Mouse (Mus musculus) megakaryocyte-erythroid progenitor cell, adult 5-6 weeks (primary cell): Measurements from ENCODE around the gene Gm43518. TPM values are rescaled to one million over a fixed set of nuclear protein-coding genes. Genes with fewer than 3 reads are reported as not detected.

Experiments
- ATAC-seq: replicated peaks from 2 replicates; pipeline ENCODE4 v1.8.0; 2016; ENCODE audit warnings: mild to moderate bottlenecking, inconsistent platforms; ENCODE audit not compliant: severe bottlenecking, poor library complexity, low FRiP score, low TSS enrichment
- total RNA-seq, 2 experiments: library from RNA; stranded (forward) in 1 of 2; stranded (reverse) in 1 of 2; fragments of 200-1000, 215-1000 nt in 1 of 2; fragments of >200 nt in 1 of 2; fragmentation: Nextera tagmentation in 1 of 2; gene quantifications; 2 replicates each; pipeline ENCODE4 v1.2.3; 2014 to 2017

Gene Gm43518
- total RNA-seq, 2 experiments from 2014 or later: not detected

DNA sequence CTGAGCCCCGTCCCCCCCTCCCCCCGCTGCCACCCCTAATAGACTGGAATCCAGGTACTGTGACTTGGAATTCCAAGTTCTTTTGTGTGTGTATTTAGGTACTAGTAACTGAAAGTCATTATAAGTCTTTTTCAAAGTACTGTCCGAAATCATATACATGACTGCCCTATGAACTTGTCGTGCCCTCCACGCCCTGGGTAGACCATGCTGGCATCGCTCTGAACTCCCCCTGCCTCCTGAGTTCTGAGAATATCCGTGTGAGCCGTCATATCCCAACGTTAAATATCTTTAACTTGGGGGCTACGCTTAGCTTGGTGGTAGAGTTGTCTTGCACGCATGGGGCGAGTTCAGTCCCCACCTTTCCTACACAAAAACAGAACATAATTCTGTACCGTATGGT is 3.9 kb downstream of the Gm43518 start:
- no peak for ATAC-seq

DNA sequence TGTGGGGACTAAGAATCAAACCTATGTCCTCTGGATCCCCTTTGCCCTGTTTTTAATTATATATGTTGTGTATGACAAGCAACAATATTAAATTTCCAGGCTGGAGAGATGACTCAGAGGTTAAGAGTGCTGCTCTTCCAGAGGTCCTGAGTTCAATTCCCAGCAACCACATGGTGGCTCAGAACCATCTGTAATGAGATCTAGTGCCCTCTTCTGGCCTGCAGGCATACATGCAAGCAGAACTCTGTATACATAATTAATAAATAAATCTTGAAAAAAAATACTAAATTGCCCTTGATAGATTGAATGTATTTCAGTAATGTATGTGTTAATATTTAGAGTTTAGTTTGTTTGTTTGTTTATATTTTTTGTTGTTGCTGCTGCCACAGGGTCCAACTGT is 5.7 kb downstream of the Gm43518 start:
- no peak for ATAC-seq

DNA sequence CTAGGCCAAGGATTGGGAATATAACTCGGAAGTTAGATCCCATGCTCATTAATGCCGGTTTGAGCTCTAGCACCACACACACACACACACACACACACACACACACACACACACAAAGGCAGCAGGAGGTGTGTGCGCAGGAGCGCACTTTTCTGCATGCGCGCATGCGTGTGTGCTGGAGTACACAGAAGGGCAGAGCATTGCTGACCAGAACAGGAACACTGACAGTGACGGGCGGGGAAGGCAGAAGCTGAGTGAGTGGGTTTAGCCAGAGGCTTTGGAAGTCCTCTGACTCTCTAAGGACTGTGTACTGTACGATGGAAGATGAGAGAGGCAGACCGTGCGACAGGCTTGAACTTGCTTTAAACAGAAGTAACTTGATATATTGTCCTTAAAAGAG is 6.3 kb downstream of the Gm43518 start:
- ATAC-seq: no peak

DNA sequence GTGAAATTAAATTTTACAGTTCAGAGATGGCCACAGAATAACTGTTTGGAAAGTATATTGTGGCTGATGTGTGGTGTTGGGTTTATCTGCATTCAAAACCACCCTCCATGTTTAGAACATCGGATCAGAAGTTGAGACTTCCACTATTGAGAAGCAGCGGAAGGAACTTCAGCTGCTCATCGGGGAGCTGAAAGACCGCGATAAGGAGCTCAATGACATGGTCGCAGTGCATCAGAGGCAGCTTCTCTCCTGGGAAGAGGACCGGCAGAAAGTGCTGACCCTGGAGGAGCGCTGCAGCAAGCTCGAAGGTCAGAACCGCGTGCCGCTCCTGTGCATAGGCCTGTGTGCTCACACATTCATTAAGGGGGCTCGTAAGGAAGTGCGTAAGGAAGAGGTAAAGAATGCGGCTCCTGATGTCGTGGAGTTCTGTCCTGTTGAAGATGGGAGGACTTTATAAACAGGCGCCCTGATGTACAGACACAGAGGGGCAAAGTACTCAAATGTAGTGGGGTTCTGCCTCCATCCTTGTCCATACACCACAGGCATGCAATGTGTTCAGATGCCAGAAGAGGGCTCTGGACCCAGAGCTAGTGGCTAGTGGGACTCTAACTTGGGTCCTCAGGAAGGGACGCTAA is 6.9 kb downstream of the Gm43518 start:
- peak; percentile 58; the same call in 1 of the 2 replicates for ATAC-seq

DNA sequence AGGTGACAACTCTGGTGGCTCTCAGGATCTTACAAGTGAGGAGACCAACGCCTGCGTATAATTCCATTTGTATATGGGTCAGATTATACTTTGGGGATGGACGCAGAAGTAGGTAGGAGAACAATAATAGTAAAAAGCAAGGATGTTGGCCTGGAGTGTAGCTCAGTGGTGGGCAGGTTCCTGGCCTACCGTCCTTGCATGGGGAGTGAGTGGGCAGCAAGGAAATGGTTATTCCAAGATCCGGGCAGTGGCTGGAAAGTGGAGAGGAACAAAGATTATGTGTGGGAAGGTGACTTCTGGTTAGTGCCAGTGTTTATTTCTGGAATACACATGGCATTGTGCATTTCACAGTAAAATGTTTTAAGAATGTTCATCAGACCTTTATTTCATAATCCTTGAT is 8.7 kb downstream of the Gm43518 start:
- no peak for ATAC-seq

DNA sequence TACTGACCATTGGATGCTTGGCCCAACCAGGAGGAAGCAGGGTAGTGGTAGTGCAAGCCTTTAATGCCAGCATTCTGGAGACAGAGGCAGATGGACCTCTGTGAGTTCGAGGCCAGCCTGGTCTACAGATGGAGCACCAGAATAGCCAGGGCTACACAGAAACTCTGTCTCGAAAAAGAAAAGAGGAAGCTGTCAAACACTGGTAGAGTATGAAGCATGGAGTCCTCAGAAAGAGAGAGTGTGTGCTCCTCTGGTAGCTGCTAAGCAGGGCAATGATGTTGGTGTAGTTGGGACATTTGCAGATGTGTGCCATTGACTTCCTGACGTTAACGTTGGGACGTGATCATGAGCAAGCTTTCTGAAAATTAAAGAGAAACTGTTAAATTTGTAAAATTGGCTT is 11.3 kb downstream of the Gm43518 start:
- ATAC-seq: no peak; the same call in 1 of the 2 replicates

DNA sequence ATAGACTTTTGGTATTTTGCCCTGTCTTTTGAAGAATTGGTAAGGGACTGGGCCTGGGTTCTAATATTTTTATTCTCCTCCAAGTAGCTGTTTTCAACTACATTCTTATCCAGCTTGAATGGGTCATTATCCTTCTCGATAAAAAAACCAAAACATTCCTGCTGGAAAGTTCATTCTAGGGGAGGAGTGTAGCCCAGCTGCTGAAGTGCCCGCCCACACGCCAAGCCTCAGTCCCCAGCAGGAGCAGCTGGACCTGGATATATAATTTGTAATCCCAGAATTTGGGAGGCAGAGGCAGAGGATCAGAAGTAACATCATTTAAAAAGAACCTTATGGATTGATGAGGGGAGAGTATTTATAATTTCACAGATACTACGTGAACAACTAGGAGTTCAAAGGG is 19.3 kb downstream of the Gm43518 start:
- no peak for ATAC-seq

DNA sequence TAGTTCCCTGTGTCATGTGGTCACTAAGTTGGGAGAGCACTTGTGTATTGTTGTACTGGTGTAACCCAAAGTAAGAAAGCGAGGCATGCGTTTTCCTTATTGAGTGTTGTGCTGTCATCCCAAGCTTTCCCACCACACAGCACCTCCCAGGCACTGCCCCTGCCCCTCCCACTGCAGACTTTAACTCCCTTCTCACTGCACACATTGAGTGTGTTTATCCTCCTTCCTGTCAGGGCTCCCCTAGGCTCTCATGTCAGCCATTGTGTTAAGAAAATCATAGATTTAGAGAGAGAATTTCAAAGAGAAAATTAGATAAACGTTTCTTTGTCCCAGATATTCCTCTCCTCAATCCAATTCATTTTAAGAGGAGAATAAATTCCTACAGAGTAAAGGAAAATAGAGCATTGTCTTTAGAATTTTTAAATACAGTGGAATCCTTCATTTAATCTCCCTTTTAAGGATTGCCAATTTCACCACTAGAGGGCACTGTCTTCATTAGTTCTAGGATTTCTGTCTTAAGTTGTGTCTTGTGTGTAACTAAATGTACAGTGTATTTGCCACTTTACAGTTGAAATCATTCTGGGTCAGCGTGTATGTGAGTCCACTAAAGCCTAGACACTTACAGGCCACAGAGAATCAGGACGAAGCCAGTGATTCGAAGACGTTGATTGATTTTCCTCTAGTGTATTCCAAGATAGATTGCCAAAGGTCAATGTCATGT is 20.0 kb downstream of the Gm43518 start:
- no peak for ATAC-seq

DNA sequence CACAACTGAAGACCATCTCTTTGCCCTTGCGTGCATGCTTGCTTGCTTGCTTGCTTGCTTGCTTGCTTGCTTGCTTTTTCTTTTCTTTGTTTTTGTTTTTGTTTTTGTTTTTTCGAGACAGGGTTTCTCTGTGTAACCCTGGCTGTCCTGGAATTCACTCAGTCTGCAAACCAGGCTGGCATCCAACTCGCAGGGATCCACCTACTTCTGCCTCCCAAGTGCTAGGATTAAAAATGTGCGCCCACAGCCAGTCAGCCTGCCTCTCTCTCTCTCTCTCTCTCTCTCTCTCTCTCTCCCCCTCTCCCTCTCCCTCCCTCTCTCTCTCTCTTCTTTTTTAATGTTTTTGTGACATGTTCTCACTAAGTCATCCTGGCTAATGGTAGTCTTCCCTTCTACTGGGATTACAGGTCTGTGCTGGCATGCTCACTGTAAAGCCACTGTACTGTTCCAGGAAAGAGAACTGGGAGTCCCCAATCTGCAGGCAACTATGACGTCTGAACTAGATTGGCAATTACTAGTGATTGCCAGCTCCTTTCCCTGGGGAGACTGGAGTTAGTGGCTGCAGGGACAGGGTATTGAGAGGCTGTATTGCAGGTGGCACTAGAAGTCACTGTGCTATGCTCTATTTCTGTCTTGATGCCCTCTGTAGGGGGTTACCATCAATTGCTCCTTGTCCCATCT is 25.3 kb downstream of the Gm43518 start:
- no peak for ATAC-seq

DNA sequence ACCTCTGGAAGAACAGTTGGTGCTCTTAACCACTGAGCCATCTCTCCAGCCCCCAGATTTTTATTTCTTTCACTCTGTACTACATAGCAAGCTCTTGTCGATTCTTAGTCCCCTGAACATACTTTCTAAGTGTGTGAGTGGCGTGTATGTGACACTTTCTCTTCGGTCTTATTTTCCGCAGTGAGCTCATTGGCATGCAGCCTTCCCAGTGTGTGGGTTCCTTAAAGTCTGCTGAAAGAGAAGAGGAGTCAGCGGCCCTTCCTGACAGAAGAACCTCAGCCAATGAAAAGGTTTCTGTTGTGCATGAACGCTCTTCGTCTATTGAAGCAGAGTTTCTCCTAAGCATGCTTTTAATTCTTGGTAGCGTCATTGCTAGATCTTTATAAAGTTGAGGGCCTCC is 30.0 kb downstream of the Gm43518 start:
- ATAC-seq: no peak

DNA sequence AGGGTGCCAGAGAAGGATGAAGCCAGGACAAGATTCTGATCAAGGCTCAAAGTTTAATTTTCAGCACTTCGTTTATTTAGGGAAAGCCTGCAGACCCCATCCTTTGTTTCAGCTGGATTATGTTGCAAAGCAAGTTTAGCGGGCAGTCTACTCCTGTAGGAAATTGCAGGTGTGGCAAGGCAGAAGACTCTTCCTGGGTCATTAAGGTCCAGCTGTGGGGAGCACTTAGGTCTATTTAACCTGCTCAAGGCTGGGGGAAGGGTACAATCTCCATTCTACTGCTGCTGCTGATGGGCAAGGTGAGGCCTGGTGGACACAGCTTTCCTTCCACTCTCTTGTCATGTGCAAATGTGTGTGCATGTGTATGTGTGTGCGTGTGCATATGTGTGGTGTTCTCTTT is 31.8 kb downstream of the Gm43518 start:
- no peak for ATAC-seq

DNA sequence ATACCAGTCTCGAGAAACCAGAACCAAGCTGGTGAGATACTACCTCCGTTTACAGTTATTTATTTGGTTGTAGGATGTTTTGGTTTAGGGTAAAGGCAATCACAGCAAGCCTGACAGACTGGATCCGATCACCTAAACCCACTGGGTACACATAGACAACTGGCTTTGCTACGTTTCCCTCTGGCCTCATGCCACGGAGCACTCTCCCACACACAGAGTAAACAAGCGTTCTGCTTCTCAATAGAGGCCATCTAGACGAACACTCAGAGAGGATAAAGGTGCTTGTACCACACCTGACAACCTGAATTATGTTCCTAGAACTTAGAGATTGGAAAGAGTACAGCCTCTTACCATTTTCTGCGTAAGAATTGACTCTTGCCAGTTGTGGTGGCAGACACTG is 32.9 kb downstream of the Gm43518 start:
- no peak for ATAC-seq

DNA sequence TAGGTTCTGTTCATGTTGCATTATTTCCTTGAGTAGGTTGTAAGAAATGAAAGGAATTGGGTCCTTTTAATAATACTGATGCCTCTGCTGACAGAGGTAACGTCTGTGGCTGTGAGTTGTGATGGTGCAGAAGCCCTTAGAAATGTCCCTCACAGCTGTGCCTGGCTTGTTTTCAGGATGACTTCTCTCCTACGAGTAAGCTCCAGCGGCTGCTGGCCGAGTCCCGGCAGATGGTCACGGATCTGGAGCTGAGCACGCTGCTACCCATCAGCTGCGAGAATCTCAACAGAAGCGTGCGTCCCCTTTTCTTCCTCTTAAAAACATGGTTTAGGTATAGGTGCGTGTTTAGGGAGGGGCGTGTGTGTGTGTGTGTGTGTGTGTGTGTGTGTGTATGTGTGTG is 33.8 kb downstream of the Gm43518 start:
- no peak for ATAC-seq

DNA sequence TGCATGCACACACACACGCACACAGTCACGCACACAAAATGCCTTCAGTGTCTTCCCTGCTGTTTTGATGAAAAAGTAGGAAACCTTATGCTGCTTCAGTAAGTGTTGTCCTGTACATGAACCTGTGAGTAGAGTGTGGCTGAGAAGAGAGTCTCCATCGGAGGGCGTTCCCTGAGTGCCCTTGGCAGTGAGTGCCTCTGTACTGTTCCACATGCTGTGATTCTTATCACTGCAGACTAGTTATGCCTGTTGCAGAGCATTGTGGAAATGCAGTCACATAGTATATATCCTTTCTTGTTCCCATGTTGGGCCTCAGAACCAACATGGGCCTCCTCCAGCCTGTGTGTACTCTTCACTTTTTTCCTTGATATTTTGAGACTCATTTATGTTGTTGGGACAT is 37.0 kb downstream of the Gm43518 start:
- peak; percentile 44; the same call in 1 of the 2 replicates for ATAC-seq

DNA sequence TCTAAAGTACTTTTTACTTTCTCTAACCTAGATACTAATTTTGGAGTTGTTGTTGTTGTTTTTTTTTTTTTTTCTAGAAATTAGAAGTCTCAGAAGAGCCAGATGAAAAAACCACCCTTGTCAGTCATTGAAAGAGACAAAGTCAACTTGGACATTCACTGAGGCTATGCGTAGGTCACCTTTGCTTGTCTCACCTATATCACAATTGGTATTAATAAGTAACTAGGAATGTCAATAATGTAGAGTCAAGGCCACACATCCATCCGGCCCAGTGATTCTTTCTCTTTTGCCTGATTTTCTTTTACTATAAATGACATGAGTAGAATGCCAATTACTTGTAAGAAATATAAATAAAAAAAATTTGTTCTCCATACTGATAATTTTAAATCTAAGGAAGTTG is 39.5 kb downstream of the Gm43518 start:
- ATAC-seq: no peak

DNA sequence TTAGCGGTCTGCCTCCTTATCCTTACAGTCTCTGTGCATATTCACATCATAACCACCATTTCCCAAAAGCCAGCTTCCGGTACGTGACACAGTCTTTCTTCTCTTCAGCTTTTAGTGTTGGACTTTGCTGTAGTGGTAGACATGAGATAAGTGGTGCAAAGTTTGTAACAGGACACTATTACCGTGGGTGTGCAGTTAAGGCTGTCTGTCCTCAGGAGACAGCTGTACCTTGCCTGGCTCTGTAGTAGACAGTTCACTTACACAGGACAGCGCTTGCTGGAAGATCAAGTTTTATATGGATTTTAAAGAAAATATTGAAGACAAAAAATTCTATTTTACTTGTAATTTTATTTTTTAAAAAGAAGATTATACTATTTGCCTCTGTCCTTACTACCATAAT is 41.2 kb downstream of the Gm43518 start:
- ATAC-seq: no peak

DNA sequence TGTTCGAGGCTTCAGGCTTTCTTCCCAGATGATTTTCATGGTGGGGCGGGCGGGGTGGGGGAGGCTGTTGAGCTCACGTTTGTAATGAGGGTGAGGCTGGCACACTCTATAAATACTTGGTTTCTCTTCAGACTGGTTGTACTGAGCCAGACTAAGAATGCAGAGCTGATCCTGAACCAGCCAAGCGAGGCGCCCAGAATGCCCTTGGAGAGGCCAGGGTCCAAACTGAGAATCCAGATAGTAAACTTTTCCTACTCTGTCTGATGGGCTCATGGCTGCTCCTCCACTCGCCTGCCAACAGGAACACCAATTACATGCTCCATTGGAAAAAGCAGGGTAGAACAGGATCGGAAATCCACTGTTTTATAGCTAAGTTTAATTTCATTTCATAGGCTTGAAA is 42.0 kb downstream of the Gm43518 start:
- no peak for ATAC-seq

DNA sequence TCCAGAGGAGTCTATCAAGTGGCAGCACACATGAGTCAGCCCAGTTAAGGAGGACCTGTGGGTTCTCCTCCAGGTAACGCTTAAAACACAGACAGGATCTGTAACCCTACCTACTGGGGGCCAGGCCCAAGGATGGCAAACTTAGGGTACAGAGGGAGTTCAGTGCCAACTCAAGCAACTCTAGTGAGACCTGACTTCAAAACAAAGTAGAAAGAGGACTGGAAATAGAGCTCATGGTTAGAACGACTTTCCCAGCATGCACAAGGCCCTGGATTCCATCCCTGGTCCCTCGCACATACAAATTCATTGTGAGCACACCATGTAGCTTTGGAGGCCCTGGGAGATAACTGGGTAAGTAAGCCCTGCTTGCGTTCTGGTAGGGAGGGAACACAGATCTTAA is 43.4 kb downstream of the Gm43518 start:
- no peak for ATAC-seq

DNA sequence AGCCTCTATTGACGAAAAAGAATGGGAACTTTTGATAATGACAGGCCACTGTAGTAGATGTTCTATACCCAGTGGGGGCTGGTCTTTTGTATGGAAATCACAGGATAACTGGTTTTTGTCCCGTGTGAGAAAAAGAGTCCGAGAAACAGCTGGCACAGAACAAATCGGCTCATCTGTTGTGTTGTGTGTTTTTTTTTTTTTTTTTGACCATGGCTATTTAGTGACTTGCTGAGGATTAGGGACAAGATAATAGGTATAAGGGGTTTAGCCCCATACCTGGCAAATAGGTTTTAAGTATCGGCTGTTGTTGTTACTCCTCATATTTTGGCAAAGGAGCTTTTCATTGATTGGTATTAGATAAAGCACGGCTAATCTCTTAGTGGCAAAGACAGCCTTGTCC is 45.2 kb downstream of the Gm43518 start:
- ATAC-seq: no peak

DNA sequence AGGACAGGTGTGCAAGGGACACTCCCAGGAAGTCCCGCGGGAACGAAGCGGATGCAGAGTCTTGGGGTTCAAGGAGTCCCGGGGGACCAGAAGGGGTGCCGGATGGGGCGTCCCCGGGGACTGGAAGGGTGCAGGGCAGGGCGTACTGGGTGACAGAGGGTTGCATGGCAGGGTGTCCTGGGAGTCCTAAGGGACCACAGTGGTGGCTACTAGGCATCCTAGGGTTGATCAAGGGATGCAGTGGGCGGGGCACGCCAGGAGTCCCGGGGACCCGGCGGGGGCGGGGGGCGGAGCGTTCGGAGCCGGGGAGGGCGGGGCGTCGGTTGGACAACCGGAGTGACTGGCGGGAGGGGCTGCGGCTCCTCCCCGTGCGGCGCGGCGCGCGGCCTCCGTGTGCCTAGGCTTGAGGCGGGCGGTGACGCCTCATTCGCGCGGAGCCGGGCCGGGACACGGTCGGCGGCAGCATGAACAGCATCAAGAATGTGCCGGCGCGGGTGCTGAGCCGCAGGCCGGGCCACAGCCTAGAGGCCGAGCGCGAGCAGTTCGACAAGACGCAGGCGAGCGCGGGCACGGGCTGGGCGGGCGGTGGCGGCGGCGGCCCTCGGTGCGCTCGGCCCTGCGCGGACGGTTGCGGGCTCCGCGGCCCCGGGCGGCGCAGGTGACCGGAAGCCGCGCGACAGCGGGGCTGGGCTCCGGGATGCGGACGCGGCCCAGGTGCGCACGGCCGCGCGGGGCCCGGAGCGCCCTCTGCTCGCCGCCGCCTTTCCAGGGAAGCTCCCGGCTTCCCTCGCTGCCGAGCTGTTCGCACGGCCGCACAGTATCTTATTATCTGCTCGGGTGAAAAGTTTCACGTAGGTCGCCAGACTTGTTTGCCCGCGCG is 46.3 kb downstream of the Gm43518 start, which contains the start of gene Hip1r:
TSS of gene Hip1r (plus strand) at position 330 of the 880 bp plus-strand sequence.
- ATAC-seq: peak; percentile 53
